Mouse (Mus musculus) G1E (cell line): ENCODE results near the gene Pdzd2. TPM values are rescaled to one million over a fixed set of nuclear protein-coding genes. Genes with fewer than 3 reads are reported as not detected.

Experiments used
- ATAC-seq: 2 replicates; pipeline ENCODE4 v1.8.0; 2016; ENCODE audit warnings: mild to moderate bottlenecking; ENCODE audit not compliant: insufficient number of reproducible peaks, poor library complexity, low FRiP score, severe bottlenecking; ENCODE audit errors: extremely low read depth
- DNase-seq: peaks from one replicate; pipeline ENCODE4 v3.0.0; 2012; ENCODE audit warnings: low spot score
- H3K27me3 ChIP-seq: 2 replicates; pipeline ENCODE4 v1.6.1; 2012; ENCODE audit warnings: mild to moderate bottlenecking, low read length, inconsistent platforms; ENCODE audit not compliant: insufficient read depth
- H3K36me3 ChIP-seq: replicated peaks from 2 replicates; pipeline ENCODE3; 2012; ENCODE audit warnings: mild to moderate bottlenecking, inconsistent platforms
- H3K4me1 ChIP-seq: 2 replicates; pipeline ENCODE4 v1.6.1; 2012; ENCODE audit warnings: low read depth, low read length, inconsistent platforms, mixed read lengths; ENCODE audit not compliant: insufficient read depth
- H3K4me3 ChIP-seq: 2 replicates; pipeline ENCODE4 v1.5.1; 2012; ENCODE audit warnings: low read depth, mild to moderate bottlenecking, inconsistent platforms, low read length, moderate library complexity, mixed read lengths
- H3K9me3 ChIP-seq: replicated peaks from 2 replicates; pipeline ENCODE4 v1.6.1; 2012; ENCODE audit warnings: inconsistent platforms
- CTCF ChIP-seq: IDR thresholded peaks from 2 replicates; pipeline ENCODE4 v1.5.1; 2012; ENCODE audit warnings: low read depth, low read length, inconsistent platforms, mixed read lengths
- GATA1 ChIP-seq: IDR thresholded peaks from 2 replicates; pipeline ENCODE4 v1.6.1; 2012; ENCODE audit warnings: borderline replicate concordance, low read length, inconsistent platforms, mixed read lengths
- GATA2 ChIP-seq: IDR thresholded peaks from 2 replicates; pipeline ENCODE4 v1.6.1; 2012; ENCODE audit warnings: low read depth, low read length, inconsistent platforms, borderline replicate concordance
- POLR2AphosphoS5 ChIP-seq: IDR thresholded peaks from 2 replicates; pipeline ENCODE4 v1.6.1; 2012; ENCODE audit warnings: low read depth, low read length, inconsistent platforms; ENCODE audit not compliant: insufficient replicate concordance
- TAL1 ChIP-seq: conservative IDR thresholded peaks from 2 replicates; pipeline ENCODE4 v1.6.1; 2012; ENCODE audit warnings: low read depth, low read length, inconsistent platforms, mixed read lengths
- polyA plus RNA-seq: library from polyadenylated mRNA; stranded (reverse); fragments of >175 nt; gene quantifications from 2 replicates; pipeline ENCODE4 v1.2.3, GENCODE M21; 2012
- total RNA-seq, 2 experiments: library from RNA; stranded (forward) in 1 of 2; stranded (reverse) in 1 of 2; fragments of 200-1000 nt in 1 of 2; fragments of >200 nt in 1 of 2; fragmentation: Nextera tagmentation in 1 of 2; gene quantifications; 2 replicates each; pipeline ENCODE4 v1.2.3; 2014 to 2017

Pdzd2 gene
- total and polyA plus RNA-seq, 3 experiments, result 0.18 to 1.8 (median 0.98) TPM

- no peak for DNase-seq
- TF ChIP-seq GATA1 (no peak), POLR2AphosphoS5 (no peak), GATA2 (no peak), CTCF (no peak), TAL1 (no peak)
- Histone ChIP-seq H3K27me3 (peaks cover 6% of the 10 kb centered on the region), H3K4me3 (no peak overlapping the region), H3K9me3 (no peaks in the 10 kb centered on the region), H3K36me3 (no peaks in the 10 kb centered on the region), H3K4me1 (peaks cover 10% of the 10 kb centered on the region; the same call in 1 of the 2 replicates)
- no peak for ATAC-seq
These were observed 57.8 kb downstream of the Pdzd2 start for GRCm38 (mm10) chr15:12681891-12682290.

GRCm38 (mm10) chr15:12680750-12681149 is 59.0 kb downstream of the Pdzd2 start:
- H3K9me3 ChIP-seq, result no peaks in the 10 kb centered on the region
- peaks cover 6% of the 10 kb centered on the region for H3K27me3 ChIP-seq
- H3K36me3 ChIP-seq, result no peaks in the 10 kb centered on the region
- TF ChIP-seq TAL1 (no peak), CTCF (no peak), POLR2AphosphoS5 (no peak), GATA1 (no peak), GATA2 (no peak)
- no peak overlapping the region for H3K4me3 ChIP-seq
- no peak for ATAC-seq
- DNase-seq, result no peak
- peaks cover 11% of the 10 kb centered on the region; the same call in 1 of the 2 replicates for H3K4me1 ChIP-seq

- H3K36me3 ChIP-seq, result no peaks in the 10 kb centered on the region
- DNase-seq (no peak), ATAC-seq (no peak)
- H3K4me3 ChIP-seq, result no peak overlapping the region
- no peak for TF ChIP-seq CTCF
- no peak for TF ChIP-seq POLR2AphosphoS5
- TF ChIP-seq GATA2, result no peak
- no peak for TF ChIP-seq GATA1
- TF ChIP-seq TAL1, result no peak
- peaks cover 6% of the 10 kb centered on the region for H3K27me3 ChIP-seq
- peaks cover 15% of the 10 kb centered on the region for H3K4me1 ChIP-seq
- H3K9me3 ChIP-seq, result no peaks in the 10 kb centered on the region
These were observed 59.7 kb downstream of the Pdzd2 start for GRCm38 (mm10) chr15:12679996-12680395.

- ATAC-seq (no peak), DNase-seq (no peak)
- Histone ChIP-seq H3K9me3 (no peaks in the 10 kb centered on the region), H3K27me3 (peaks cover 6% of the 10 kb centered on the region), H3K4me1 (peaks cover 15% of the 10 kb centered on the region), H3K36me3 (no peaks in the 10 kb centered on the region), H3K4me3 (no peak overlapping the region)
- TF ChIP-seq POLR2AphosphoS5, result no peak
- no peak for TF ChIP-seq TAL1
- TF ChIP-seq GATA1, result no peak
- TF ChIP-seq CTCF, result no peak
- TF ChIP-seq GATA2, result no peak
These were observed 61.1 kb downstream of the Pdzd2 start for GRCm38 (mm10) chr15:12678540-12679112.

- H3K4me1 ChIP-seq, result peaks cover 8% of the 10 kb centered on the region
- no peaks in the 10 kb centered on the region for H3K36me3 ChIP-seq
- DNase-seq (no peak), ATAC-seq (no peak)
- no peaks in the 10 kb centered on the region for H3K9me3 ChIP-seq
- TF ChIP-seq GATA2 (no peak), POLR2AphosphoS5 (no peak), CTCF (no peak)
- peaks cover 3% of the 10 kb centered on the region for H3K27me3 ChIP-seq
- no peak overlapping the region for H3K4me3 ChIP-seq
These were observed 64.4 kb downstream of the Pdzd2 start for GRCm38 (mm10) chr15:12675366-12675765.

- H3K36me3 ChIP-seq, result no peaks in the 10 kb centered on the region
- TF ChIP-seq GATA1 (no peak), POLR2AphosphoS5 (no peak), CTCF (no peak), TAL1 (no peak), GATA2 (no peak)
- ATAC-seq (no peak), DNase-seq (no peak)
- no peaks in the 10 kb centered on the region for H3K9me3 ChIP-seq
- peaks cover 3% of the 10 kb centered on the region for H3K27me3 ChIP-seq
- no peak overlapping the region for H3K4me3 ChIP-seq
- H3K4me1 ChIP-seq, result peaks cover 12% of the 10 kb centered on the region
These were observed 65.7 kb downstream of the Pdzd2 start for GRCm38 (mm10) chr15:12674026-12674425.
